Mouse (Mus musculus) myocyte (in vitro differentiated cells): ENCODE results near the gene Myh7.

Source experiments
- CEBPB ChIP-seq: IDR thresholded peaks from 2 replicates; pipeline ENCODE4 v1.6.1; 2011; ENCODE audit warnings: mild to moderate bottlenecking, moderate library complexity; ENCODE audit not compliant: poor library complexity, insufficient read depth, severe bottlenecking
- E2F4 ChIP-seq: IDR thresholded peaks from one replicate; pipeline ENCODE4 v1.6.1; 2011; ENCODE audit warnings: mild to moderate bottlenecking, control low read depth, moderate library complexity; ENCODE audit not compliant: insufficient read depth
- MAX ChIP-seq: IDR thresholded peaks from one replicate; pipeline ENCODE4 v1.6.1; 2011; ENCODE audit warnings: low read depth, mild to moderate bottlenecking, control low read depth
- MYOG ChIP-seq, 3 experiments: IDR thresholded peaks; one replicate each; pipeline ENCODE4 v1.6.1; 2011; ENCODE audit warnings: control low read depth in 2 of 3, low read depth in 2 of 3, mild to moderate bottlenecking in 2 of 3; ENCODE audit not compliant: insufficient read length in 2 of 3, control insufficient read depth in 1 of 3, insufficient read depth in 1 of 3
- POLR2A ChIP-seq: IDR thresholded peaks from one replicate; pipeline ENCODE4 v1.6.1; 2011; ENCODE audit warnings: low read depth, mild to moderate bottlenecking, control low read depth, moderate library complexity; ENCODE audit not compliant: insufficient read length
- POLR2AphosphoS2 ChIP-seq: IDR thresholded peaks from one replicate; pipeline ENCODE4 v1.6.1; 2011; ENCODE audit warnings: low read depth, control low read depth; ENCODE audit not compliant: insufficient read length
- SRF ChIP-seq: IDR thresholded peaks from one replicate; pipeline ENCODE4 v1.6.1; 2011; ENCODE audit warnings: low read depth; ENCODE audit not compliant: control insufficient read depth, insufficient read length
- TCF12 ChIP-seq: IDR thresholded peaks from one replicate; pipeline ENCODE4 v1.6.1; 2011; ENCODE audit warnings: mild to moderate bottlenecking, control low read depth; ENCODE audit not compliant: poor library complexity, insufficient read depth, severe bottlenecking
- TCF3 ChIP-seq: IDR thresholded peaks from one replicate; pipeline ENCODE4 v1.6.1; 2011; ENCODE audit warnings: low read depth, control low read depth; ENCODE audit not compliant: insufficient read length
- USF1 ChIP-seq: IDR thresholded peaks from one replicate; pipeline ENCODE4 v1.6.1; 2011; ENCODE audit warnings: low read depth, mild to moderate bottlenecking, control low read depth, moderate library complexity

DNA sequence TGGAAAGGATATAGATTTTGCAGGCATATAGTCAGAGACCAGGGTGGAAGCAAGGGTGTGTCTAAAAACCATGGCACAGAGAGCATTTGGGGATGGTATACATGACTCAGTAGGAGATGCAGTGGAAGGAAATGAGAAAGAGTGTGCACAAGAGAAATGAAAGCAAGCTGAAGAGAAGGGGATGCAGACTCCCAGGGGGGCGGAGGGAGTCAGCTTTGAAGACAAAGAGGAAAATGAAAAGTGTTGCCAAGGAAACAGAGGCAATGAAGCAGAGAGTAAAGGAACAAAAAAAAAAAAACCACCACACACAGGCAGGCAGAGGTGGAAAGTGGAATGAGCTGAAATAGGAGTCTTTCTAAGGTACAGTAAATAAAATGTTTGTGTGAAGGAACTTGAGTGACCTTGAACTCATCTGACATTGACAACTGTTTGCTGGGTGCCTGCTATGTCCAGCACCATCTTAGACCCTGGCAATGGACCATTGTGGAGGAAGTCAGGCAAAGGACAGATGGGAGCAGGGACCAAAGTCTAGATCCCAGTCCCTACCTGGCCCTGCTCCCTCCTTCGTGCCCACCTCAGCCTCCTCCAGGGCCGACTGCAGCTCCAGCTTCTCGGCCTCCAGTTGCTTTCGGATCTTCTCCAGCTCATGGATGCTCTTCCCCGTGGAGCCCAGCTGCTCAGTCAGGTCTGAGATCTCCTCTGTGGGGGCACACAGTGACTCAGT lies 20.2 kb downstream of the Myh7 start:
- TF ChIP-seq POLR2A: no peak
- TF ChIP-seq SRF: no peak
- TF ChIP-seq MYOG (IDR thresholded peaks at IDR 0.05; ENCODE audit: control insufficient read depth in 1 of 3, insufficient read depth in 1 of 3, insufficient read length in 2 of 3, low read depth in 2 of 3): no peak
- TF ChIP-seq TCF12: no peak
- TF ChIP-seq CEBPB: no peak
- no peak for TF ChIP-seq POLR2AphosphoS2
- no peak for TF ChIP-seq USF1
- TF ChIP-seq E2F4: no peak
- no peak for TF ChIP-seq TCF3
- TF ChIP-seq MAX: no peak
